Mouse (Mus musculus) ES-E14 (cell line): Measurements from ENCODE around the gene Dnajc14. TPM values are rescaled to one million over a fixed set of nuclear protein-coding genes. Genes with fewer than 3 reads are reported as not detected.

Experiments
- DNase-seq: peaks from one replicate; pipeline ENCODE4 v3.0.0-alpha.2; 2013; ENCODE audit warnings: low read depth, low spot score
- H3K27ac ChIP-seq: 2 replicates; pipeline ENCODE4 v1.5.1; 2012; ENCODE audit warnings: low read depth, mild to moderate bottlenecking, low read length, moderate library complexity, mixed read lengths; ENCODE audit not compliant: poor library complexity, insufficient read depth, severe bottlenecking
- H3K36me3 ChIP-seq: 2 replicates; pipeline ENCODE4 v1.6.1; 2012; ENCODE audit warnings: mild to moderate bottlenecking, low read length, moderate library complexity, mixed read lengths; ENCODE audit not compliant: control insufficient read depth, poor library complexity, insufficient read depth, severe bottlenecking
- H3K4me1 ChIP-seq, 2 experiments: fragments of 150-350 bp in 1 of 2; sonication (generic) in 1 of 2; 2 replicates each; pipeline ENCODE4 v1.6.1; 2012; ENCODE audit warnings: low read length in 2 of 2, mild to moderate bottlenecking in 1 of 2, mixed read lengths in 1 of 2; ENCODE audit not compliant: control insufficient read depth in 2 of 2, insufficient read depth in 2 of 2, poor library complexity in 1 of 2
- H3K4me3 ChIP-seq, 2 experiments: fragments of 150-350 bp in 1 of 2; sonication (generic) in 1 of 2; 2 replicates each; pipeline ENCODE4 v1.5.1; 2012; ENCODE audit warnings: low read length in 2 of 2, low read depth in 1 of 2, mild to moderate bottlenecking in 1 of 2, mixed read lengths in 1 of 2; ENCODE audit not compliant: insufficient read depth in 1 of 2, poor library complexity in 1 of 2, severe bottlenecking in 1 of 2
- H3K9ac ChIP-seq: 2 replicates; pipeline ENCODE4 v1.6.1; 2012; ENCODE audit warnings: low read depth, mild to moderate bottlenecking, low read length, mixed read lengths; ENCODE audit not compliant: poor library complexity, insufficient read depth, severe bottlenecking
- H3K9me3 ChIP-seq: fragments of 150-350 bp; sonication (generic); 2 replicates; pipeline ENCODE4 v1.6.1; 2012; ENCODE audit warnings: low read depth, mild to moderate bottlenecking, low read length; ENCODE audit not compliant: control insufficient read depth, insufficient read depth
- CHD2 ChIP-seq: IDR thresholded peaks from 2 replicates; pipeline ENCODE4 v1.6.1; 2014; ENCODE audit warnings: mild to moderate bottlenecking, low read depth, low read length, inconsistent platforms
- HCFC1 ChIP-seq: IDR thresholded peaks from 2 replicates; pipeline ENCODE4 v1.6.1; 2012; ENCODE audit warnings: low read length, inconsistent platforms, borderline replicate concordance; ENCODE audit not compliant: insufficient read depth
- MAFK ChIP-seq: IDR thresholded peaks from 2 replicates; pipeline ENCODE4 v1.6.1; 2014; ENCODE audit warnings: mild to moderate bottlenecking, low read depth, low read length, inconsistent platforms; ENCODE audit not compliant: insufficient read depth
- ZC3H11A ChIP-seq: IDR thresholded peaks from 2 replicates; pipeline ENCODE4 v1.6.1; 2012; ENCODE audit warnings: low read depth, mild to moderate bottlenecking, inconsistent platforms, low read length, borderline replicate concordance
- ZNF384 ChIP-seq: IDR thresholded peaks from 2 replicates; pipeline ENCODE4 v1.6.1; 2012; ENCODE audit warnings: low read depth, low read length, inconsistent platforms
- in situ Hi-C, 2 experiments: fragments of 600-800 bp; cut with MboI; formaldehyde crosslinking; loops; one replicate each; pipeline ENCODE4 v1.15.1; 2025; ENCODE audit warnings: low sequenced_read_pairs in 2 of 2, inconsistent platforms in 1 of 2; ENCODE audit not compliant: unreplicated experiment in 2 of 2
- total RNA-seq: library from RNA; depleted of rRNA; stranded (reverse); fragments of 300-350 nt; gene quantifications from 2 replicates; pipeline ENCODE4 v1.2.3, GENCODE M21; 2012

Dnajc14 gene
- total RNA-seq, 1 experiment = 53.0 TPM

DNA sequence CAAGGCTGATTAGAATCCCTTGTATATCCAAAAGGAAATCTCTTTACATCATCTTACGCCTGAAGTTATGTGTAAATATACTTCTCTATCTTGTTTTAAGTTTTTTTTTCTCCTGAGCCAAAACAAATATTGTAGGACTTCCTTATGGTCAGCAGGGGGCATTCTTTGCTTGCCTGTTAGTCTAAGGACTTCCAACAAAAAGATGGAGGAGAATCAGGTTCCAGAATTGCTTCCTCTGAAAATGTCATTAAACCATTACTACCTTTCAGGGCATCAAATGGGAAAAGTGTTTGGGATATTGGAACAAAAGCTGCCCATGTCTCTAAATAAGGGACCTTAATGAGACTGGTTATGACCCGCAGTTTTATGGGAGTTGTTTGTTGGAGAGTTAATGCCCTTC, 41.7 kb downstream of the Dnajc14 start:
- Histone ChIP-seq H3K4me1 (no peaks in the 10 kb centered on the region), H3K9me3 (no peaks in the 10 kb centered on the region), H3K36me3 (peaks cover 21% of the 10 kb centered on the region), H3K27ac (no peak overlapping the region), H3K9ac (no peak overlapping the region), H3K4me3 (no peak overlapping the region)
- no peak for TF ChIP-seq HCFC1
- TF ChIP-seq CHD2 = no peak
- no peak for TF ChIP-seq MAFK
- TF ChIP-seq ZC3H11A = no peak
- no peak for TF ChIP-seq ZNF384
- in situ Hi-C loops = no loop called here
- DNase-seq = no peak

DNA sequence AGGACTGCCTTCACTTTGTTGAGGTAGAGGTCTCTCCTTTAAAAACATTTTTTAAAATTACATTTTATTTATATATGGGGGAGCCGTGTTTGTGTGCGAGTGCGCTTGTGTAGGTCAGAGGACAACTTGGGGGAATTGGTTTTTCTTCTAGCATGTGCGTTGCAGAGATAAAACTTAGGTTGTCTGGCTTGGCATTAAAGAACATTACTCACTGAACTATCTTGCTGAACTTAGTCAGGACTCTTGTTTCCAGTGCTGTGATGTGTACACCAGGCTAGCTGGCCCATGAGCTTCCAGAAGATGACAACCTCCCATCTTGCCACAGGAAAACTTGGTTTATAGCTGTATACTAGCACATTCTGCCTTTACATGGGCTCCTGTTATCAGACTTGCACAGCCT, 42.8 kb downstream of the Dnajc14 start:
- peaks cover 20% of the 10 kb centered on the region for H3K36me3 ChIP-seq
- no peak overlapping the region for H3K4me3 ChIP-seq
- H3K9me3 ChIP-seq = no peaks in the 10 kb centered on the region
- no peak overlapping the region for H3K27ac ChIP-seq
- TF ChIP-seq ZC3H11A (no peak), CHD2 (no peak), HCFC1 (no peak), MAFK (no peak), ZNF384 (no peak)
- no peak overlapping the region for H3K9ac ChIP-seq
- H3K4me1 ChIP-seq = no peaks in the 10 kb centered on the region
- no peak for DNase-seq
- in situ Hi-C loops = no loop called here

DNA sequence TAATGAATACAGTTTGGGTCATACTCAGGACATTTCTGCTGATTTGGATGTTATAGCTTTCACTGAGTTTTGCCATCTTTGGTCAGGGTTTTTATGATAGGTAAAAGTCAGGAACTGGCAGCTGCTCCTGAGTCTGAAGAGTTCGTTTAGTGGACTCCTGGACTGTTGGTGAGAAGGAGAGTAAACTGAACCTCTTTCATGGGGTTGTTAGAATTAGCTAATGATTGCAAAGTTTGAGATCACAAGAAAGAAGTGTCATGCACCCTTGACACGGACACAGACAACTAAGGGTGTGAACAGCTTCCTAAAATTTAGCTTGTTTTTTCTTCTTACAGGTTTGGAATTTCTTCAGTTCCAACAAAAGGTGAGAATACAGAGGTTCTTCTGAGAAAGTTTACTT, 44.6 kb downstream of the Dnajc14 start:
- Histone ChIP-seq H3K4me3 (no peak overlapping the region), H3K9ac (no peak overlapping the region), H3K9me3 (no peaks in the 10 kb centered on the region), H3K36me3 (peaks cover 11% of the 10 kb centered on the region; the same call in 1 of the 2 replicates), H3K4me1 (no peaks in the 10 kb centered on the region), H3K27ac (no peak overlapping the region)
- no peak for TF ChIP-seq ZC3H11A
- no peak for TF ChIP-seq ZNF384
- TF ChIP-seq CHD2 = no peak
- no peak for DNase-seq
- in situ Hi-C loops = no loop called here

DNA sequence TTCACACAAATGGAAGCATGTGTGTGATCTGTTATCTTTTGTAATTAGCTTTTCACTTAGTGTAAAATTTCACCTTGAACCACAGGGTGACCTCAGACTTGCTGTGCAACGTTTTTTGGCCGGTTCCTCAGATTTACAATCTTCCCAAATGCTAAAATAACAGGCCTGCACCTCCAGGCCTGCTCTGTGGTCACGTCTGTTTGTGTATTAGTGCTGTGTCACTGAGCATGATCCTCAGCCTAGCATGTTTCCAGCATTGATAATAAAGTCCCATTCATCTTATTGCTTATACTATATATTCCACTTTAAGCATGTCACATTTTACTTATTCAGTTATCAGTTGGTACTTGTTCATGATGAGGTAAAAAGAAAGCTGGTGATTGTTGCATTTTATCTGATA, 46.5 kb downstream of the Dnajc14 start:
- Histone ChIP-seq H3K36me3 (peaks cover 11% of the 10 kb centered on the region; the same call in 1 of the 2 replicates), H3K27ac (no peak overlapping the region), H3K4me1 (no peaks in the 10 kb centered on the region), H3K9ac (no peak overlapping the region), H3K4me3 (no peak overlapping the region), H3K9me3 (no peaks in the 10 kb centered on the region)
- DNase-seq = no peak
- in situ Hi-C loops = no loop called here
- no peak for TF ChIP-seq HCFC1
- TF ChIP-seq ZNF384 = no peak

DNA sequence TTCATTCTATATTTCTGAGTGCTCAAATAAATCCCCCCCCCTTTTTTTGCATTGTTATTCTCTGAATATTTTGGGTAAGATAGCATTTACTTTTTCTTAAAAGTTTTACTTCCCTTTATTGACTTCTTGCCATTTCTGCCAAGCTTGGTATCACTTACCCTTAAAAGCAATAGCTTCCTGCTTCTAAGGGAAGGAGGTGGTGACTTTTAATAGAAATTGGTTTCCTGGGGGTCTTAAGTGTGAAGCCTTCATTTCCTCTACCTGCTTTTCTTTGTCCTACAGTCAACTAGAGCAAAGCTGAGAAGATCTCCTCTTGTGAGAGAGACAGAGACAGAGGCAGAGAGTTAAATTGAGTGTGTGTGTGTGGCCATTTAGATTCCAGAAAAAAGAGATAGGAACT, 57.3 kb downstream of the Dnajc14 start:
- no peak overlapping the region for H3K9ac ChIP-seq
- H3K36me3 ChIP-seq = peaks cover 10% of the 10 kb centered on the region; the same call in 1 of the 2 replicates

More for the DNA sequence above, 57.3 kb downstream of the Dnajc14 start:
- Histone ChIP-seq H3K4me1 (no peaks in the 10 kb centered on the region), H3K27ac (no peak overlapping the region), H3K4me3 (no peak overlapping the region), H3K9me3 (no peaks in the 10 kb centered on the region)
- TF ChIP-seq ZNF384 = no peak
- no peak for TF ChIP-seq ZC3H11A
- TF ChIP-seq HCFC1 = no peak
- TF ChIP-seq CHD2 = no peak
- no peak for TF ChIP-seq MAFK
- in situ Hi-C loops = no loop called here
- no peak for DNase-seq
